Mouse (Mus musculus): ENCODE results near the gene Kcna7.
A peak's percentile ranks its signal among the peaks of the same experiment; 100 is the strongest.

Gene Kcna7

DNA sequence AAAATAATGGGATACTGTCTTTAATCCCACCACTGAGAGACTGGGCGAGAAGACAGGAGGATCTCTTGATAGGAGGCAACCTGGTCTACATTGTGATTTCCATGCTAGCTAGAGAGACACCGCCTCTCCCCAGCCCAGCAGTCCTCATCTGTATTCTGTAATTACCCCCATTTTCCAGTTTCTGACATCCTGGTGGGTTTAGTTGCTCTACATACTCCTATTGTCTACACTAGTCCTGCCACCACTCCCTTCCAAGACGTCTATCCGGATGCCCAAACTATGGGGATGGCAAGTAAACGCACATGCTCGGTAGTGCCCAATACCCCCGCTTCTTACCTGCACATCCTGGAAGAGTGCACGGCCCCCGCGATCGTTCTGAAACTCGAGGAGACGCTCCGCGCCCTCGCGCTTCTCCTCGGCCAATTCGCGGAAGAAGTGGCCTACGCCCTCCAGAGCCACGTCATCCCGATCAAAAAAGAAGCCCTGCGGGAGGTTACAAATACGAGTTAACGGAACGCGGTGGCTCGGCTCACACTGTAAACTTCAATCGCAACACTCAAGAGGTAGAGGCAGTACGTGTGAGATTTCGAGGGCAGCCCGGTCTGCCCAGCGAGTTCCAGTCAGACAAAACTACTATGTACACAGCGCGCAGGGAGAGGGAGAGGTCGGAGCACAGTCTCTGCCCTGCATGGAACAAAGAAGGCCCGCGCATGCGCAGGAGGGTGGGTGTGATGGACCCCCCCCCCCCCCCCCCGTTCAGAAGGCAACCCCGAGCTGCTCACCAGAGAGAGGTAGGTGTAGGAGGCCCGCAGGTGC, 53.5 kb downstream of the Kcna7 start:
- DNase-seq (ENCODE audit: low spot score in 2 of 2): peak; percentile 57 to 73
